Mouse (Mus musculus) mature B cell (primary cell): ENCODE data around the gene Diablo.

ENCODE experiments used
- in situ Hi-C: fragments of 300-500 bp; cut with MboI; formaldehyde crosslinking; loops from 2 replicates; pipeline ENCODE4 v1.14.3; 2019

Diablo gene

GRCm38 (mm10) chr5:123501973-123502372, 22.0 kb downstream of the Diablo start:
- in situ Hi-C loops: loop anchor here (10.0 kb wide), 1 partner anchor 127 kb away; no protein-coding TSS in a partner anchor

- in situ Hi-C loops: loop anchor here (10.0 kb wide), 1 partner anchor 125 kb away; no protein-coding TSS in a partner anchor
Observed at GRCm38 (mm10) chr5:123499717-123500116, 24.3 kb downstream of the Diablo start.

- in situ Hi-C loops: no loop called here
Observed at GRCm38 (mm10) chr5:123489935-123490334, 34.0 kb downstream of the Diablo start.

GRCm38 (mm10) chr5:123489112-123489785, 34.7 kb downstream of the Diablo start, which contains the start of the genes Lrrc43 and Il31:
Lrrc43 (plus strand) TSS chr5:123489305.
Il31 (minus strand) TSS chr5:123489489.
- in situ Hi-C loops: no loop called here

- in situ Hi-C loops: no loop called here
Observed at GRCm38 (mm10) chr5:123487659-123488395, 36.1 kb downstream of the Diablo start.

GRCm38 (mm10) chr5:123473817-123474216, 50.2 kb downstream of the Diablo start:
- in situ Hi-C loops: no loop called here

- in situ Hi-C loops: no loop called here
Observed at GRCm38 (mm10) chr5:123470784-123471400, 53.1 kb downstream of the Diablo start.

GRCm38 (mm10) chr5:123464638-123465037, 59.3 kb downstream of the Diablo start:
- in situ Hi-C loops: no loop called here

GRCm38 (mm10) chr5:123461420-123461819, 62.6 kb downstream of the Diablo start:
- in situ Hi-C loops: no loop called here
